Mouse (Mus musculus) embryonic fibroblast, embryonic 13.5 days (primary cell): ENCODE data around the gene Nudt1.

Source experiments
- CTCF ChIP-seq: IDR thresholded peaks from 2 replicates; pipeline ENCODE4 v1.5.1; 2011; ENCODE audit warnings: mild to moderate bottlenecking, control low read depth, low read length, moderate library complexity, borderline replicate concordance; ENCODE audit not compliant: insufficient read depth
- POLR2A ChIP-seq: IDR thresholded peaks from 2 replicates; pipeline ENCODE4 v1.6.1; 2011; ENCODE audit warnings: low read depth, mild to moderate bottlenecking, control low read depth, low read length, moderate library complexity

- no peak for TF ChIP-seq POLR2A
- no peak for TF ChIP-seq CTCF
Measured at GRCm38 (mm10) chr5:140387236-140387635, 65.8 kb downstream of the Nudt1 start.
